Mouse (Mus musculus): Measurements from ENCODE around the gene Usp50. TPM values are rescaled to one million over a fixed set of nuclear protein-coding genes. Genes with fewer than 3 reads are reported as not detected.

Gene Usp50
- polyA plus RNA-seq, 1 experiment, result 38.6 TPM

GRCm38 (mm10) chr2:126695285-126695684 is 88.0 kb downstream of the Usp50 start:
- TF ChIP-seq POLR2A (IDR thresholded peaks at IDR 0.05; ENCODE audit: borderline replicate concordance, control insufficient read depth, low read depth, low read length) (no peak), CTCF (IDR thresholded peaks at IDR 0.05; ENCODE audit: control insufficient read depth, insufficient read depth, low read length) (no peak)
- no peak overlapping the region for H3K4me3 ChIP-seq (replicated peaks; ENCODE audit: control insufficient read depth, low read depth, low read length)
- no peak overlapping the region for H3K27ac ChIP-seq (ENCODE audit: control insufficient read depth, insufficient read depth, low read depth, low read length, poor library complexity)
- 46% methylated on average over 6 of the region's 6 CpGs for WGBS
- H3K4me1 ChIP-seq (ENCODE audit: control insufficient read depth, insufficient read depth, low read length), result no peaks in the 10 kb centered on the region; the same call in 1 of the 2 replicates

- no peak overlapping the region for H3K4me3 ChIP-seq (replicated peaks; ENCODE audit: control insufficient read depth, low read depth, low read length)
- no peak for TF ChIP-seq POLR2A (IDR thresholded peaks at IDR 0.05; ENCODE audit: borderline replicate concordance, control insufficient read depth, low read depth, low read length)
- TF ChIP-seq CTCF (IDR thresholded peaks at IDR 0.05; ENCODE audit: control insufficient read depth, insufficient read depth, low read length), result no peak
- no peaks in the 10 kb centered on the region; the same call in 1 of the 2 replicates for H3K4me1 ChIP-seq (ENCODE audit: control insufficient read depth, insufficient read depth, low read length)
- WGBS, result 87% methylated on average over 3 of the region's 3 CpGs
- H3K27ac ChIP-seq (ENCODE audit: control insufficient read depth, insufficient read depth, low read depth, low read length, poor library complexity), result no peak overlapping the region
These were observed 92.0 kb downstream of the Usp50 start for GRCm38 (mm10) chr2:126691290-126691689.

GRCm38 (mm10) chr2:126682937-126683336 is 100.3 kb downstream of the Usp50 start:
- TF ChIP-seq CTCF (IDR thresholded peaks at IDR 0.05; ENCODE audit: control insufficient read depth, insufficient read depth, low read length), result no peak
- no peak for TF ChIP-seq POLR2A (IDR thresholded peaks at IDR 0.05; ENCODE audit: borderline replicate concordance, control insufficient read depth, low read depth, low read length)
- 44% methylated on average over 1 of the region's 1 CpGs for WGBS
- Histone ChIP-seq H3K27ac (ENCODE audit: control insufficient read depth, insufficient read depth, low read depth, low read length, poor library complexity) (no peak overlapping the region), H3K4me1 (ENCODE audit: control insufficient read depth, insufficient read depth, low read length) (peaks cover 1% of the 10 kb centered on the region; the same call in 1 of the 2 replicates), H3K4me3 (replicated peaks; ENCODE audit: control insufficient read depth, low read depth, low read length) (no peak overlapping the region)

GRCm38 (mm10) chr2:126682333-126682732 is 100.9 kb downstream of the Usp50 start:
- Histone ChIP-seq H3K27ac (ENCODE audit: control insufficient read depth, insufficient read depth, low read depth, low read length, poor library complexity) (no peak overlapping the region), H3K4me1 (ENCODE audit: control insufficient read depth, insufficient read depth, low read length) (peaks cover 1% of the 10 kb centered on the region; the same call in 1 of the 2 replicates), H3K4me3 (replicated peaks; ENCODE audit: control insufficient read depth, low read depth, low read length) (no peak overlapping the region)
- TF ChIP-seq POLR2A (IDR thresholded peaks at IDR 0.05; ENCODE audit: borderline replicate concordance, control insufficient read depth, low read depth, low read length) (no peak), CTCF (IDR thresholded peaks at IDR 0.05; ENCODE audit: control insufficient read depth, insufficient read depth, low read length) (no peak)
- WGBS, result 3% methylated on average over 2 of the region's 2 CpGs

GRCm38 (mm10) chr2:126677366-126677765 is 105.9 kb downstream of the Usp50 start:
- Histone ChIP-seq H3K4me3 (replicated peaks; ENCODE audit: control insufficient read depth, low read depth, low read length) (no peak overlapping the region), H3K4me1 (ENCODE audit: control insufficient read depth, insufficient read depth, low read length) (no peaks in the 10 kb centered on the region; the same call in 1 of the 2 replicates), H3K27ac (ENCODE audit: control insufficient read depth, insufficient read depth, low read depth, low read length, poor library complexity) (no peak overlapping the region)
- 69% methylated on average over 1 of the region's 1 CpGs for WGBS
- no peak for TF ChIP-seq CTCF (IDR thresholded peaks at IDR 0.05; ENCODE audit: control insufficient read depth, insufficient read depth, low read length)
- TF ChIP-seq POLR2A (IDR thresholded peaks at IDR 0.05; ENCODE audit: borderline replicate concordance, control insufficient read depth, low read depth, low read length), result no peak

- no peaks in the 10 kb centered on the region; the same call in 1 of the 2 replicates for H3K4me1 ChIP-seq (ENCODE audit: control insufficient read depth, insufficient read depth, low read length)
- H3K27ac ChIP-seq (ENCODE audit: control insufficient read depth, insufficient read depth, low read depth, low read length, poor library complexity), result peak within 1 kb of the TSS; percentile 96
- TF ChIP-seq CTCF (IDR thresholded peaks at IDR 0.05; ENCODE audit: control insufficient read depth, insufficient read depth, low read length), result no peak
- no peak for TF ChIP-seq POLR2A (IDR thresholded peaks at IDR 0.05; ENCODE audit: borderline replicate concordance, control insufficient read depth, low read depth, low read length)
- whole genome bisulfite sequencing, result 12% methylated on average over 12 of the region's 12 CpGs
- H3K4me3 ChIP-seq (replicated peaks; ENCODE audit: control insufficient read depth, low read depth, low read length), result peak within 1 kb of the TSS; percentile 82
These were observed 107.2 kb downstream of the Usp50 start, which contains the start of gene Gabpb1 for GRCm38 (mm10) chr2:126676122-126676515. Gabpb1 (minus strand) TSS chr2:126676337.

GRCm38 (mm10) chr2:126675169-126676121 is 107.8 kb downstream of the Usp50 start:
- Histone ChIP-seq H3K4me1 (ENCODE audit: control insufficient read depth, insufficient read depth, low read length) (no peaks in the 10 kb centered on the region; the same call in 1 of the 2 replicates), H3K4me3 (replicated peaks; ENCODE audit: control insufficient read depth, low read depth, low read length) (peak overlapping the region; percentile 82), H3K27ac (ENCODE audit: control insufficient read depth, insufficient read depth, low read depth, low read length, poor library complexity) (peak overlapping the region; percentile 96)
- under 1% methylated on average over 99 of the region's 99 CpGs for WGBS
- TF ChIP-seq POLR2A (IDR thresholded peaks at IDR 0.05; ENCODE audit: borderline replicate concordance, control insufficient read depth, low read depth, low read length) (peak; percentile 96), CTCF (IDR thresholded peaks at IDR 0.05; ENCODE audit: control insufficient read depth, insufficient read depth, low read length) (no peak)

- under 1% methylated on average over 77 of the region's 77 CpGs for WGBS
These were observed 108.7 kb downstream of the Usp50 start for GRCm38 (mm10) chr2:126674441-126675168.

More at GRCm38 (mm10) chr2:126674441-126675168, 108.7 kb downstream of the Usp50 start:
- Histone ChIP-seq H3K4me3 (replicated peaks; ENCODE audit: control insufficient read depth, low read depth, low read length) (peak overlapping the region; percentile 82), H3K4me1 (ENCODE audit: control insufficient read depth, insufficient read depth, low read length) (no peaks in the 10 kb centered on the region; the same call in 1 of the 2 replicates), H3K27ac (ENCODE audit: control insufficient read depth, insufficient read depth, low read depth, low read length, poor library complexity) (peak overlapping the region; percentile 96)
- TF ChIP-seq POLR2A (IDR thresholded peaks at IDR 0.05; ENCODE audit: borderline replicate concordance, control insufficient read depth, low read depth, low read length) (peak; percentile 56; the same call in 1 of the 2 replicates), CTCF (IDR thresholded peaks at IDR 0.05; ENCODE audit: control insufficient read depth, insufficient read depth, low read length) (no peak)

All from bone marrow, adult 2 months (tissue).